Mouse (Mus musculus): ENCODE data around the gene Timm17b.

The Timm17b gene

GRCm38 (mm10) chrX:7919601-7920383 is 20.6 kb downstream of the Timm17b start, which contains the start of gene Pcsk1n:
Pcsk1n (plus strand) TSS chrX:7919822.
- peak; percentile 35 for DNase-seq (ENCODE audit: extremely low spot score)

GRCm38 (mm10) chrX:7922032-7922431 is 22.9 kb downstream of the Timm17b start:
- peak; percentile 18 for DNase-seq (ENCODE audit: extremely low spot score)

GRCm38 (mm10) chrX:7926266-7926665 is 27.1 kb downstream of the Timm17b start:
- no peak for DNase-seq (ENCODE audit: extremely low spot score)

GRCm38 (mm10) chrX:7927116-7927515 is 28.0 kb downstream of the Timm17b start:
- DNase-seq (ENCODE audit: extremely low spot score): no peak

GRCm38 (mm10) chrX:7928270-7928790 is 29.2 kb downstream of the Timm17b start, which contains the start of gene Eras:
Eras (minus strand) TSS chrX:7928607.
- DNase-seq (ENCODE audit: extremely low spot score): no peak

GRCm38 (mm10) chrX:7936874-7937273 is 37.7 kb downstream of the Timm17b start:
- no peak for DNase-seq (ENCODE audit: extremely low spot score)

GRCm38 (mm10) chrX:7937667-7938066 is 38.5 kb downstream of the Timm17b start:
- DNase-seq (ENCODE audit: extremely low spot score): no peak

GRCm38 (mm10) chrX:7945618-7946017 is 46.5 kb downstream of the Timm17b start:
- no peak for DNase-seq (ENCODE audit: extremely low spot score)

GRCm38 (mm10) chrX:7947108-7947899 is 48.1 kb downstream of the Timm17b start, which contains the start of gene Hdac6:
Hdac6 (minus strand) TSS chrX:7947889.
- no peak for DNase-seq (ENCODE audit: extremely low spot score)

- peak; percentile 91 for DNase-seq (ENCODE audit: extremely low spot score)
Observed at GRCm38 (mm10) chrX:7947900-7948492, 48.8 kb downstream of the Timm17b start.

- DNase-seq (ENCODE audit: extremely low spot score): no peak
Observed at GRCm38 (mm10) chrX:7950091-7950490, 50.9 kb downstream of the Timm17b start.

Measured in embryo, embryonic 9.5 days (tissue).